Mouse (Mus musculus) right cerebral cortex, postnatal 4 days (tissue): Measurements from ENCODE around the gene D430041D05Rik.

Experiments
- DNase-seq: peaks from one replicate; pipeline ENCODE4 v3.0.0-alpha.2; 2022

The D430041D05Rik gene

GRCm38 (mm10) chr2:104184296-104184695, 226.5 kb downstream of the D430041D05Rik start:
- no peak for DNase-seq

GRCm38 (mm10) chr2:104183246-104183845, 227.5 kb downstream of the D430041D05Rik start:
- no peak for DNase-seq

- DNase-seq, result no peak
Observed at GRCm38 (mm10) chr2:104179636-104180035, 231.2 kb downstream of the D430041D05Rik start.

- DNase-seq, result no peak
Observed at GRCm38 (mm10) chr2:104178251-104178650, 232.6 kb downstream of the D430041D05Rik start.

- DNase-seq, result peak; percentile 46
Observed at GRCm38 (mm10) chr2:104176979-104177704, 233.7 kb downstream of the D430041D05Rik start.

GRCm38 (mm10) chr2:104176166-104176978, 234.4 kb downstream of the D430041D05Rik start:
- no peak for DNase-seq

GRCm38 (mm10) chr2:104175476-104176165, 235.2 kb downstream of the D430041D05Rik start:
- DNase-seq, result no peak

- no peak for DNase-seq
Observed at GRCm38 (mm10) chr2:104173431-104173830, 237.4 kb downstream of the D430041D05Rik start.

- DNase-seq, result no peak
Observed at GRCm38 (mm10) chr2:104172695-104173348, 238.0 kb downstream of the D430041D05Rik start.

GRCm38 (mm10) chr2:104168186-104168896, 242.5 kb downstream of the D430041D05Rik start:
- DNase-seq, result no peak

GRCm38 (mm10) chr2:104167765-104168164, 243.0 kb downstream of the D430041D05Rik start:
- no peak for DNase-seq

- DNase-seq, result no peak
Observed at GRCm38 (mm10) chr2:104165631-104166030, 245.2 kb downstream of the D430041D05Rik start.

- DNase-seq, result no peak
Observed at GRCm38 (mm10) chr2:104163978-104164487, 246.8 kb downstream of the D430041D05Rik start.

GRCm38 (mm10) chr2:104163418-104163817, 247.4 kb downstream of the D430041D05Rik start:
- DNase-seq, result no peak

DNA sequence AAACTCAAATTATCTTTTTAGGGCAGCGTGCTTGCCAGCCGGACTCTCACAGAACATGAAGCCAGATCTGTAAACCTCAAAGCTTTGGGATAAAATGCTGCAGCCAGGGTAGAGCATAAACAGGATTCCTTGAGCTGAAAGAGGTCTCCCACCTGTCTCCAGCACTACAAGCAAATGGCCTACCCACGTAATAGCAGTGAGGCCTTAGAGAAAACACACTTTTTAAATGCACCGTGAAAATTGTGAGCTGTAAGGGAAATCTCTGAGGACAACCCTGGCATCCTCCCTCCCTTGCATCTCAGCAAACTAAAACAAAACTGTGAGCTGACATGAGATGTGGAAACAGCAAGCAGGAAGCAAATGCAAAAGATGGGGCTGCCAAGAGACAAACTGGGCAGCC, 253.0 kb downstream of the D430041D05Rik start:
- no peak for DNase-seq

DNA sequence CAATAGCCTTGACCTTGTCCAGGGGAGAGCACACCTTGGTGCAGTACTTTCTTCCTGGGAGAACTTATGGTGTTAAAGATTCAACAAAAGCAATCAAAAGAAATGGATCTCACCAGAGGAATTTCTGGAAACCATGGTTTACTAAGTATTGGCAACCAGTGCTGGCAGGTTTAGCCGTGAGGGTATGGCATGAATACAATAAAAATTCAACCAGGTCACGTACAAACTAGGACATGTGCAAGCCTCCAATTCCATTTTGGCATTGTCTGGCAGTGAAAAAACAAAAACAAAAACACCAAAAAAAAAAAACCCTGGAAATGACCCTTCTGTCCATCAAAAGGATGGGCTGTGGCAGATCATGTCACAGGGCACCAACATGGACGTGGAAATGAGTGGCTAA, 256.9 kb downstream of the D430041D05Rik start:
- no peak for DNase-seq

GRCm38 (mm10) chr2:104153345-104153744, 257.5 kb downstream of the D430041D05Rik start:
- no peak for DNase-seq

- DNase-seq, result no peak
Observed at GRCm38 (mm10) chr2:104150608-104151397, 260.0 kb downstream of the D430041D05Rik start.

DNA sequence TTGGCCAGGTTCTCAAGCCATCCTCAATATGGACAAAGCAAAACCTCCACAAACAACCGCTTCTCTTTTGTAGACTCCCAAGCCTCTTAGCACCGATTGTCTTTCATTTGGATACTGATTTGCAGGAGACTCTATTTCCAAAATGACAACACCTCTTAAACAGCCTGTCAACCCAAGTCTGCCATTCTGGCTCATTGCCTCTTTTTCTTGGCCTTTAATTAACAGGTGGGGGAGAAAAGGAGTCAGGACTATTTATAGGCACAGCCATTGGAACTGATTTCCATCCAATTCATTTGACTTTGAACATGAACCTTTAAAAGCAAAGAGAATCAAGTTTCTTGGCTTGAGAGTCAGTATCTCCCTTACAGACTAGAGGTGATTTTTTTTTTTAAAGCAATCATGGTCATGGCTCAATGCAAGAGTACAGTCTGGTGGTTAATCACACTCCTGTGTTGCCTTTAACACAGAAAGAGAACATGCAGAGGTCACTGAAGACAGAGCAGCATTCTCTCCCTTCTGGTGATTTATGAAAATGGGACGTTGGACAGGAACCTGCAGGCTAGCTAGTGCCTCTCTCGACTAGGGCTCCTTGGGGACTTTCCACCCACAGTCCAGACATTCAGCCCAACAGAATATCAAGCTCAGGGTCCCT, 262.8 kb downstream of the D430041D05Rik start:
- DNase-seq, result no peak

GRCm38 (mm10) chr2:104145983-104146382, 264.8 kb downstream of the D430041D05Rik start:
- no peak for DNase-seq
